Mouse (Mus musculus): Measurements from ENCODE around the gene Sirt5.

The Sirt5 gene

DNA sequence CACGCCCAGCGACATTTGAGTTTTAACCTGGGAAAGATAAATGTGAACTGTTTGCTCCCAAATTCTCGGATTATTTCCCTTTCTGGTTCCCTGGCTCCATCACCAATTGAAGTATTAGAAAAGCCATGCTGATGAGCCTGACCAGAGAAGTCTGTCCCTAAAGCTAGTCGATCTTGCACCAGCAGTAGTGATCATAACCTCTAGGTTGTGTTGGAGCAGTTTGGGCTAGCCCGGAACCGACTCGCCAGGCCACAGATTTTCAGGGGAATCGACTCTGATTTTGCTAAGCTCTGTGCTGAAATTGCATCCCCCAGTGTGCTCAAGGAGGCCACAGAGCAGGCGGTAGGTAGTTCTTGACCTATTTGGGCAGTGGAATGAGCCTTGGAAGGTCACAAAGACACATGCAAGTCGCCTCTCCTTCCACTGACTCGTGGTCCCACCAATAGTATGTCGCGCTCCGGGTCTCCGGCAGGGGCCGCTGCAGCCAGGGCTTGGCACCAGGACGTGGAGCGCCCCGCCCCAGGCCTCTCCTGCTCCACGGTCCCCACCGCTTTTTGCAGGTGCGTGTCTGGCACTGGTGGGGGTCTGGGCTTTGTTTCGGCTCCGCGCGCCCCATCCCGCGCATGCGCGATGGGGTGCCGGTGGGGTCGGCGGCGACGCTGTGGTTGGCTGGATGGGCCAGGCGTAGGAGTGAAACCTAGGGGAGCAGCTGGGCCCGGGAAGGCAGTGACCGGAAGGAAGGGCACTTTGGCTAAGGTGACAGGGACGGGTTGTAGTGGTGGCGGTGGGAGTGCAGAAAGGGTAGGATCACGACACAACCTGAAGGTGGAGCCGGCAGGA, at the start of gene Sirt5:
Sirt5 (plus strand) TSS at position 512 of the 840 bp plus-strand sequence.
- peak; percentile 92 to 93 for DNase-seq

DNA sequence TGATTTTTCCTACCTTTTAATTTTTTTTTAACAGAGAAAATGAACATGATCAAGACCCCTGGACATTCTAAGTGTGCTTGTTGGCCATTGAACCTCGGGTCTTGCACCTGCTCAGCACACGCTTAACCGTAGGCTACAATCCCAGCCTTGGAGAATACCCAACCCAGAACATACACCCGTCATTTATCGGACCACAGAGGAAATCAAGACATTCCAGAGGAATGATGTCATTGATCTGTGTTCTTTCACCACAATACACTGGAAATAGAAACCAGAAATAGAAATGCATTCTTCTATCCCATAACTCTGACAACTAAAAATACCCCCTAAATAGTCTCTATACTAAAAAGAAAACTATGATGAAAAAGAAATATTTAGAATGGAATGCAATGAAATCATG, 47.9 kb upstream of the Sirt5 start:
- DNase-seq = no peak

DNA sequence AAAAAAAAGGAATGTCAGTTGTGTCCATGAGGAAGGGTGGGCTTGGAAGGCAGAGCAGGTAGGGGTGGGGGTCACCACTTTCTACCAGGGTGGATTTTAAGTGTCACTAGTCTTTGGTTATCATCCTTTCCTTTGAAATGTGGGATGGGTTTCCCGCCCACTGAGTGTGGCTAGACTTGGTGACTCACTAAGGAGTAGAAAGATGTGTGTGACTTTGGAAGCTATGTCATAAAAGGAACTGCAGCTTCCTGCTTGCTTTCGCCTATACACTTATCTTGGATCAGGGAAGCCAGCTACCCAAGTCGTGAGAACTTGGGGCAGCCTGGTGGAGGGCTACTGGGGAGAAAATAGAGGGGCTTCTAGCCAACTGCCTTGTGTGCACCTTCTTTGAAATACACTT, 45.9 kb upstream of the Sirt5 start:
- DNase-seq = no peak

DNA sequence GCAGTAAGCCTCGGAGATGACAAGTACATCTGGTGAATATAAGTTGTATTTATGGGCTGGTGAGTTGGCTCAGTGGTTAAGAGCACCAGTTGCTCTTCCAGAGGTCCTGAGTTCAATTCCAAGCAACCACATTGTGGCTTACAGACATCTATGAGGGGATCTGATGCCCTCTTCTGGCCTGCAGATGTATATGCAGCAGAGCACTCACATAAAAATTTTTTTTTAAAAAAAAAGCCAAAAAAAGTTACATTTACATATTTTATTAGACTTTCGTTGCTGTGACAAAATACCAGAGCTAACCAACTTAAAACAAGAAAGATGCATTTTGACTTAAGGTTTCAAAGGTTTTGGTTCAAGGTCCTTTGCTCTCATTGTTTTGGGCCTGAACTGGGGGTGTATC, 43.8 kb upstream of the Sirt5 start:
- DNase-seq = no peak

DNA sequence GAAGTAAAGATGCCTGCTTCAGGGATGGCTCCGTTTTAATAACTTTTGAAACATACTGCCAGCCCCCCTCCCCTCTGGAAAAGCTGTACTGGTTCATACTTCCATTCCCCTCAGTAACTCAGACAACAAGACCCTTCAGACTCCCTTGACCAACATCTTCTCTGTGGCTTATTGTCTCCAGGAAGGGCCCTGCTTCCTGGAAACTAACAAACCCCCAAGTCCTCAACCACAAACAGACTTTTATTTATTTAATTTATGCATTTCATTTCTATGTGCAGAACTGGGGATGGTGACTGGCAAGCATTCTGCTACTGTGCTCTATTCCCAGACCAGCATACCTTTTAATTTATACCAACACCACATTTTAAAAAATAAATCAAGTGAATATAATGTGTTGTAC, 39.9 kb upstream of the Sirt5 start:
- DNase-seq = no peak

DNA sequence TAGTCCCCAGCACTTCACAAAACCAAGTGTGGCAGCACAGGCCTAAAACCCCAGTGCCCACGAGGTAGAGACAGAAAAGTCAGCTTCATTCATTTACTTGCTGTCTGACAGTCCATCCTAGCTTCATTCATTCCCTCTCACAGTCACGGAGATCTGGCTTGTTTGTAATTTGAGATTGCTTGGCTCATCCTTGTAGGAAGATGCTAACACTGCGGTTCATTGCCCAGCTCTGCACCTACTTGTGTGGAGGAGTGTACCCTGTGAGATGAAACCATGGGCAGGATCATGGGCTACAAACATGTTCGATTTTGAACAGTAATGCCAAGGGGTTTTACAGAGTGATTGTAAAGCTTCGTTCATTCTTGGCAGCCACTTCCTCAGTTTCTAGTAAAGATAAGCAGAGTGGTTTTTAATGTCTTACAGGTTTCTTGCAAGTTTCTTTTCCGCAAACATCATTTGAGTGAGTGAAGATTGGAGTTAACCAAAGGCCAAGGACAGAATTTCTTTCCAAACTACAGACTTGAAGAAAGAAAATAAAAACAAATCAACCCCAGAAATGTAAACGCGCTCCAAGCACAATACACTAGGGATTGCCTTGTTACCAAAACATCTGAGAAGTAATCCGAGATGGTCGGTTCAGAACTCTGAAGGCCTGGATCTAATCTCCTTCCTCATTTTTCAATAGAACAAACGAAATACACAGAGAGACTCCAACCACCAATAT, 33.4 kb upstream of the Sirt5 start:
- no peak for DNase-seq

DNA sequence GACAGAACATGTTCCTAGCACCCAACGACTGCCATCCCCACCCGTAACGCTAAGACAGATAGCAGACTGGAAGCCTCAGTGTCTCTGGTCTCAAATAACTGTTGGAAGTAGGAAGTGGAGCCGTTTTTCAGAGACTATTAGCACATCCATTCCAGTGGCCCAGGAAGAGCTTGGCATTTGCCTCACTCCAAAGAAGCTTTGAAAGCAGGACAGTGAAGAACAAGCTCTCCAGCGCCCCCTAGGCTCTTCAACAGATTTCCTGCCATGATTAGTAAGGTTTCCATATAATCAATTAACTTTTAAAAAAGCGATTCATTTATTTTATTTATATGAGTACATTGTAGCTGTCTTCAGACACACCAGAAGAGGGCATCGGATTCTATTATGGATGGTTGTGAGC, 32.7 kb upstream of the Sirt5 start:
- peak; percentile 49 to 58 for DNase-seq

DNA sequence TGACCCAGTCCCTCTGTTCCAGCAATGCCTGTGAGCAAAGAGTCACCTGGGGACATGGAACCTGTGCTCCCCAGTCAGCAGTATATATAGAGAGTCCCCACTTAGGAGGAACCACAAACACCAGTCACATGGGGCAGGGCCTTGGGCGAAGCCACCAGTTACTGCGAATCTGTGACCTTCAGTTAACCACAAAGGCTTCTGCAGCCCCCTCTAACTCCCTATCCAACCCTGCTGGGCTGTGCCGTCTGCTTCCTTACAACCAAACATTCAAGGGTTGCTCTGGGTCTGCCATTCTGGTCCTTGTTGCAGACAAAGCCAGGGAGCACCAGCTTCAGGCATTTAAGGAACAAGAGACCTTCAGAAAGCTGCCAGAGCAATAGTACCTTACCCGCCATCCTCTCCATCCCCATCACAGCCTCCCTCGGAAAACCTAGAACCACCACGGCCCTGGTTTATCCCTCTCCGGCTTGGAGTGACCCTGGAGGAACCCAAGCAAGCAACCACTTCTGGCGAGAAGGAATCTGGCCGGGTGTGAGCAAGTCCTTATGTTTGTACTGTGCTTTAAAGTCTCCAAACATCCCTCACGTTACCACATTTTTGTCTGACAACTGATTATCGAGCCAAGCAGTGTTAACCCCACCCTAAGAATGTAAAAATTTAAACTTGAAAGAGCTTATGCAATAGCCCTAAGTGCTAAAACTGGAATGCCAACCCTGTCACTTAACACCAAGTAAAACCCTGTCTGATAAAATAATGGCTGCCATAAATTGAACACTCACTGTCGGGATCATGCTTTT, 28.7 kb upstream of the Sirt5 start:
- DNase-seq = no peak

DNA sequence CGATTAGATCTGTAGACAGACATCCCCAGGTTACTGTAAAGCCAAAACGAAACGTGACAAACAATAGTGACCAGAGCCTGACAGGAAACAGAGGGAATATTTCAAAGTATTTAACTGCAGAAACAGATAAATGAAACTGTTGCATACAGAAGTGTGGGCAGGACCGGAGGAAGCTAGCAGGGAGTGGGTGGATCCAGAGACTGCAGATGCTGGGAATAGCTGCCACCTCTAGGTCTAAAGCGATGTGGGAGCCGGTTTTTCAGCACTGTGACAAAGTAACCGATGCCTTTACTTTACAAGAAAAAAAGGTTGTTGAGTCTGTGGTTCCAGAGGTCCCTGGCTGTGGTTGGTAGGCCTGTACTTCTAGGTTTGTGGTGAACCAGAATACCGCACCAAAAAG, 27.3 kb upstream of the Sirt5 start:
- no peak for DNase-seq

DNA sequence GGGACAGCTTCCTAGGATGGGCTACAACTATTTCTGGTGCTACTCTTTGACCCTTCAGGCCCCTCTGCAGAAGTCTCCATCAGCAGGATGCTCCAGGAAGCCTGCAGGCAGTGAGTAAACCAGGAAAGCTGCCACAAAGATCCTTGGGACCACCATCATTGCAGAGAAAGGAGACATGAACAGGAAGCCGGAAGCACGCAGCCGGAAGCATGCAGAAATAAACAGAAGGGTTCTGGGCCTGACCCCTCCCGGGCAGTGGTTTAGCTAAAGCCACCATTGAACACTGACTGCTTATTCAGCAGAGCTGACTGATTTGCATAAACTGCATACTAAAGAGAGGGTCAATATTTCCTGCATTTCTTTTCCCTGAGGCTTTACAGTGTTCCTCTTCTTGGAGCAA, 26.7 kb upstream of the Sirt5 start:
- DNase-seq = peak in 1 of 2 experiments; percentile 4

DNA sequence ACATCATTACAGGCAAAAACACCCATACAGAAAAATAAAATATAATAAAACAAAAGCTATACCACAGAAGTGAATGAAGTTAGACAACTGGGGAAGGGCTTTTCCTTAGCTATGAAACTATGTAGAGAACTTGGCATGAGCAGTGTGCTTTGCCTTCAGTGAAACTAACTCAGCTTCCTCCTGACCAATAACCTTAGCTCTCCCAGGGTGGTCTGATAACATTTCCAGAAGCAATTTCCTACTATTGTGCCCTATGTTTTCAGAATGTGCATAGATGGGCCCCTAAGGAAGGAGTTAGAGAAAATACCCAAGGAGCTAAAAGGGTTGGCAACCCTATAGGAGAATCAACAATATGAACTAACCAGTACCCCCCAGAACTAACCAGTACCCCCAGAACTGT, 18.5 kb upstream of the Sirt5 start:
- DNase-seq = no peak

DNA sequence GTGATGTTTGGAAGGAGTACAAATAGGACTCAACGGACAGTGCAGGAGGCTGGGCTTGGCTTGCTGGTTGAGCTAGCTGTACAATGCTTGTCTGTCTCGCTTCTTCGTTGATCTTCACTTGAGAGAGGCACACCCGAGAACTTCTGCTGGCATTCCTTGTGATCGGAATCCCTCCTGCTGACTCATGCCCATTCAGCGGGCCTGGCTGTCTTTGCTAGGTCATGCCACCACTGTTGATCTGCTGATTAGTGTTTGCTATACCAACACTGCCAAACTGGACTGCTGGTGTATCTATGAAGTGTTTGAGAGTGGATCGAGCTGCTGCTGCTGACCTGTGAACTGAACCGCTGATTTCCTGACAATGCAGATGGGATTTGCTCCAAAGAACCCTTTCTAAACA, 15.9 kb upstream of the Sirt5 start:
- DNase-seq = no peak

DNA sequence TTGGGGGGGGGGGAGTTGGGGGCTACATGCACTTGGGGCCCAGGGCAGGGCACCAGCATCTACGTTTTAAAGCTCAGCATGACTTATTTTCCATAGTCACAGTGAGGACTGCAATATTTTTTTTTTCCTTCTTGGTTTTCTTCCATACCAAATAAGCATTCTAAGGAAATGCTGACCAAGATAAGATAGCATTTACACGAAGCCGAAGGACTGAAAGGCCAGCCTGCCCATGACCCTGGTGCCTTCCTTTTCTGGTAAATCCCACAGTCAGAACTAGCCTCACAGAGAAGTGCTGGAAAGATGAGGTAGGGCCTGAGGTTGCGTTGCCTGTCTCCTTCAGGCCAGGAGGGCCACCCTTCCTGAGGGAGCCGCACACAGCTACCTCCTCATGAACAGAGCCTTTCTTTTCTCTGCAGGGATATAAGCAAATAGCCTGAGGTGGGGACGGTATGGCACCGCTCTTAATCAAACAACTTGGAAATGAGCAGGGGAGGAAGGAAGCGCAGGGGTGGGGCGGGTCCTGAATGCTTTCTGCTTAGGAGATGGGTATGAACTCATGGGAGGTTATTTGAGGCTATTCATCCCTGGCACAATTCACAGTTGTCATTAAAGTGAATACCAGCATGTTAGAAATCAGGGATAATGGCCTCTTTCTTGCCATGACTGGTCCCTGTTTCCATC, 14.7 kb upstream of the Sirt5 start:
- no peak for DNase-seq

DNA sequence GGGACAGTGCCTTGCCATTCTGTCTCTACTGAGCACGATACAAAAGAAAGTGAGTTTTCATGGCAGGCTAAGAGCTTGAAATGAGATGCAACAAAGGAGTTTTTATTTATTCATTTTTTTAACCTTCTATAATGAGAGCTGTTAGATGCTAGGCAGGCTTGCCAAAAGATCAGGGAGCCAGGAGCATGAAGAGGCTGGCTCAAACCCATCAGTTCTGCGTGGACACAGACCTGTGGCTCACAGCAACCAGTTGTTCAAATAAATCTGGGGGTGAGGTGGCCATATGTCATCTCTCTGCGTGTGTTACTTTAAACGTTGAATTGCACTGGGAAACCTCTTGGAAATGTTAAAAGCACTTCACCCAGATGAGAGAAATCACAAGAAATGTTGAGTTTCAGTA, 11.9 kb upstream of the Sirt5 start:
- DNase-seq = no peak

DNA sequence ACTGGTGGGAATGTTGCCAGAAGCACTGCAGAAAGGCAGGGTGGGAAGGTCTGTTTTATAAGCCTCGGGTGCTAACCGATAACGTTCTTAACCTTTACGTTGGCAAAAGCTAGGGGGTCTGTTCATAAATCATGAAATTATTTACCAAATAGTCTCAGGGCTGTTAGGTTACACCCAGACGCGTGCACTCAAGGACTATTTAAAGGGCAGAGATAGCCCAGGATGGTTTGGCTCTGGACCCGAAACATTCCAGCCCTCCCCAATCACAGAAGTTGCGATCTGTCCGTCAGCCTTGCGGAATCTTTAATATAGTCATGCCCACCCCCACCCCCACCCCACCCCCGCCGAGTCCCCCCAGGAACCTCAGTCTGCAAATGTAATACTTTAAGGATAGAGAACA, 10.9 kb upstream of the Sirt5 start:
- no peak for DNase-seq

DNA sequence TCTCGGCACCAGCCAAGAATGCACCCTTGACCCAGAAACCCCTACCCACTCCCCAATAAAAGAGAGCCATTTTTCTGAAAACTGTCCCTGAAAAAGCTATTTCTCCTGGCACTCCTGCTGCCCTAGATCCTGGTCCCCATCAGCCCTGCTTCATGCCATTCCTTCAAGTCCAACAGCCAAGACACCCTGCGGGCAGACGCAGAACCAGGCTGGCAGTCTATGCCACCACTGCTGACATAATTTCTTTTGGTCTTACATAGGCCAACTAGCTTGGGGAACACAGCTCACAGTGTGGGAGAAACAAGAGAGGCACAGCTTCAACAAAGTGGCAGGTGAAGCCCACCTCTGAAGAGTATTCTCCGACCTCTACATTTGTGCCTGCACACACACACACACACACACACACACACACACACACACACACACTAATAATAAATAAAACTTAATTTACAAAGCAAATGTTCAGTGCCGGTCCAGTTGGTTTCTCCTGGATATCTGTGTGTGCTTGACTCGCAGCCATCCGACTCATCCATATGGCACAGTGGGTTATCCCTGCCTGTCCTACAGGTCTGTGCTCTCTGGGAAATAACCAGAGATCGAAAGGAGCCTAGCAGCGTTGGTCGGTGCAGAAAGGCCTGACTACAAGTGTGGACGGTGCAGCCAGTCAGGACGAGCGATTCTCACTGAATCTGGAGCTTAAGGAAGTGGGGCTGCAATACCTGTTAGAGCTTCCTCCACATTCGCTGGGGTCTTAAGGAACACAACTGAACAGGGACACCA, 8.8 kb upstream of the Sirt5 start:
- DNase-seq = no peak

DNA sequence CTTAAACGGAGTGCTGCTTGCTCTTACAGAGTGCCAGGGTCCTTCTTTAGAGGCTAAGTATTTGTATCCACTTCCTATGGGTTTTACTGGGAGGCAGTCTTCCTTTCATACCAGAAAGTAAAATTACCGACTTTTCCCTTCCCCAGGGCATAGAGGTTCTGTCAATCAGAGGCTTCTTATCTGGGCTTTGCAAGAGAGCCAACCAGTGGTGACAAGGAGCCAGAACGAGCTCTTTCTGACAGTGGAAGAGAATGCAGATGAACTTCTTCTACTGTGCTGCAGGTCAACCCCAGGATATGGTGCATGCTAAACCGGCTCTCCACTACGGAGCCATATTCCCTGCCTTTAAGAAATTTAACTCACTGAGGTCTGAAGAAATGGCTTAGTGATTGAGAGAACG, 4.8 kb upstream of the Sirt5 start:
- DNase-seq = no peak

DNA sequence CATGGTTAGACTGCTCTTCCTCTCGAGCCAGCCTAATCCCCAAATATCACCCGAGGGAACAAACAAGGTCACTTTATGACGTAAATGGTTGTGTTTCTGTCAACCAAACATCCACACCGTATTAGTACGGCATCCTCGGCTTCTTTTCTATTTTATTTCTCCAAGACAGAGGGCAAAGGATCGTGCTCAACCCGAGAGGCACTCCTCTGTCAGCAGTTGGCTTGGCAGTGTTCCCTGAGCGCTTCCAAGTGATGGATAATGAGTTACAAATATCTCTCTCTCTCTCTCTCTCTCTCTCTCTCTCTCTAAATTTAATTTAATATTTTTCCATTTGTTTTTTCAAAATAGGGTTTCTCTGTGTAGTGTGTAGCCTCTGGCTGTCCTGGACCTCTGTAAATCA, 2.9 kb upstream of the Sirt5 start:
- peak; percentile 75 to 77 for DNase-seq

DNA sequence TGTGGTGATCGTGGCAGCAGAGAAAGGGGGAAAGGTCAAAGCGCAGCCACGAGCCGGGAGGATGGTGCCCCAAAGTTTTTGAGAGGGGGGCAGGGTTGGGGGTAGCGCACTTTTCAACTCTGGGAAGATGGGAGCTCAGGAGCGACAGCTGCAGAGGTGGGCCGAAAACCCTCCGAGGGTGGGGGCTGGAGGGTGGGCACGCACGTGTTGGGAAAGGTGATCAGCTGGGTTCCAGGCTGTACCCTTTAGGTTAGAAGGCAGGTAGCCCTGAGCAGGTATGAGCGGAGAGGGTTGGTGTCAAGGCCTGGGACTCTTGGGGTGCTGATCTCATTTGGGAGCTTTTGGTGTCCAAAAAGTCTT, 509 bp downstream of the Sirt5 start:
- DNase-seq = peak in 1 of 2 experiments; percentile 41

DNA sequence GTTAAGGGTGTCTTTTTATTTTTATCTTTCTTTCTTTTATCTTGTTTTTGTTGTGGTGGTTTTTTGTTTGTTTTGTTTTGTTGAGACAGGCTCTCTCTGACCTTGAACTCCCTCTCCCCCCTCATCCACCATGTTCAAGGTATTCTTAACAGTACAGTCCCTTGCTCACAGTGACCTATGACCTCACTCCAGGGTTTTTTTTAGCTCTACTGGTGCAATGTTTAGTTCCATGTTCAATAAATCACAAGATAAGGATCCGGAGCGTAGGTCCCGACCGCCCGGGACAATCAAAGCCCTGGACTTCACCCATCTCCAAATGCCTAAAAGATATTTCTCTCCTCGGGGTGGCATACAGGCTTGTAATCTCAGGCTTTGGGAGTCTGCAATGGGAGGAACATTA, 4.8 kb downstream of the Sirt5 start:
- no peak for DNase-seq

DNA sequence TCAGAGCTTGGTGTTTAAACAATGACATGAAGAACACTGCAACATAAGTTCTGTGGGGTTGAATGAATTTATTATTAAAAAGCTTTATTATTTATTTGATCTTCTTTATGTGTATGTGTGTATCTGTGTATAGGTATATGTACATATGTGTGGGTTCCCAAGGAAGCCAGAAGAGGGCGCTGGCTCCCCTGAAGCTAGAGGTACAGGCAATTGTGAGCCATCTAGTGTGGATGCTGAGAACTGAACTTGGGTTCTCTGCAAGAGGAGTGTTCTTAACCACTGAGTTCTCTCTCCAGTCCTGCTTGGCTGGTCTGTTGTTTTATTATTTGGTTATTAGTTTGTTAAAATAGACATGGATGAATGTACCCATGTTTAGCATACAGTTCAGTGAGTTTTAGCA, 7.6 kb downstream of the Sirt5 start:
- DNase-seq = no peak

DNA sequence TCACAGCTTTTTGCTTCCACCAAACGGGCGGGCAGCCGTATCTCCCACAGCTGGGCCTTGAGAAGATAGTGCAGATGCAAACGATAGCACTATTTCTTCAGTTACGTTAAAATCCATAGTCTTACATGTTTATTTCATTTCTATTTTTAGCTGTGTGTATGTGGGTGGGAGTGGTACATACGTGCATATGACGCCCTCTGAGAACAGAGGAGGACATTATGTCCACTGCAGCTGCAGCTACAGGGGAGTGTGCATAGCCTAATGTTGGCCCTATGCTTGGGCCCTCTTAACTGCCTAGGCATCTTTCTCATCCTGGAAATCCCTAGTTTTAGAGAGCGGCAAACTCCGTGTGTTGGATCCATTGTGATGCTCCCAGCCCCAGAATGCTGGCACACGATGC, 8.9 kb downstream of the Sirt5 start:
- no peak for DNase-seq
